Mouse (Mus musculus): ENCODE results near the gene B3gnt9. TPM values are rescaled to one million over a fixed set of nuclear protein-coding genes. Genes with fewer than 3 reads are reported as not detected.
A peak's percentile ranks its signal among the peaks of the same experiment; 100 is the strongest.

The B3gnt9 gene
- polyA plus RNA-seq, 1 experiment from 2014 or later = 2.4 TPM

DNA sequence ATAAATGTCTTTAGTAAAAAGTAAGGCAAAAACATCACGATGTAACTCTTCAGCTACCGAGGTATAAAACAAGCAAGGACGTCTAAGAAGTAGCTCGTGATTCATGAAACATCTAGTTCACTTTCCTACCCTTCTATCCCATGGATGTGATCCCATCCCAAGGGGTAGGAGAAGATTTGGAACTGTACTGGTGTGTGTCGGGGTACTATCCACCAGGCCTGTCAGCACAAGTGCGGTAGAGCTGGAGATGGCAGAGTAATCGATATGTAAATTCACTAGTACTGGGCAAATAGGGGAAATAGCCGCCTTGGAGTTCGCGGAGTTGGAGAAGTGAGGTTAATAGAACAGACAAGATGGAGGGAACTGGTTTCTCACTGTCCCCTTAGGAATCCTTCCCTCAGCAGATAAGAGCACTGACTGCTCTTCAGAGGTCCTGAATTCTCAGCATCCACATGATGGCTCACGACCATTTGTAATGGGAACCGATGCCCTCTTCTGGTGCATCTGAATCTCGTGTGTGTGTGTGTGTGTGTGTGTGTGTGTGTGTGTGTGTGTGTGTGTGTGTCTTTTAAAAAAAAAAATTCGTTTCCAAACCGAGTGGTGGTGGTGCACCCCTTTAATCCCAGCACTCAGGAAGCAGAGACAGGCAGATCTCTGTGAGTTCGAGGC, 8.4 kb upstream of the B3gnt9 start:
- Histone ChIP-seq H3K9me3 (replicated peaks) (peaks cover 7% of the 10 kb centered on the region), H3K27ac (replicated peaks) (no peak overlapping the region), H3K36me3 (no peaks in the 10 kb centered on the region), H3K27me3 (ENCODE audit: low read depth, poor library complexity, severe bottlenecking) (peaks cover 100% of the 10 kb centered on the region), H3K4me3 (peak overlapping the region; percentile 62), H3K4me1 (peaks cover 37% of the 10 kb centered on the region)
- DNase-seq (ENCODE audit: low spot score) = no peak
- 38% methylated on average over 16 of the region's 16 CpGs for WGBS

DNA sequence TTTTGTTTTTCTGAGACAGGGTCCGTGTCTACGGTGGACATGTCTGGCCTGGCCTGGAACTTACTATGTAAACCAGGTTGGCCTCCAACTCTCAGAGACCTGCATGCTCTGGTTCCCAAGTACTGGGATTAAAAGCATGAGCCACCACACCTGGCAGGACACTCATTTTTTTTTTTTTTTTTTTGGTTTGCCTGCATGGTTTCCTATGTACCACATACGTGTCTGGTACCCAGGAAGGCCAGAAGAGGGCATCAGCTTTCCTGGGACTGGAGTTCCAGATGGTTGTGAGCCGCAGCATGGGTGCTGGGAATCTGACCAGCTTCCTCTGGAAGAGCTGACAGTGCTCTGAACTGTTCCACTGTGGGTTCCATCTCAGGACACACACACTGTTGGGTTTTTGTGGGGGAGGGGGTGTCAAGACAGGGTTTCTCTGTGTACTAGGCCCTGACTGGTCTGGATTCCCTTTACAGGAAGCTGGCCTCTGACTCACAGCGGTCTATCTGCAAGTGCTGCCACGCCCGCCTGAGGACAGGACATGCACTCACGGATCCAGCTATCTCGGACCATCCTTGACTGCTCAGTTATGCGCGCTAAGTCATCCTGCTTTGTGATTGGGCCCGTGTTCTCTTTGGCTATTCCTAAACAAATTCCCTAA, 6.5 kb upstream of the B3gnt9 start:
- H3K36me3 ChIP-seq = no peaks in the 10 kb centered on the region
- H3K27me3 ChIP-seq (ENCODE audit: low read depth, poor library complexity, severe bottlenecking) = peaks cover 100% of the 10 kb centered on the region
- H3K4me1 ChIP-seq = peaks cover 32% of the 10 kb centered on the region
- WGBS = 86% methylated on average over 12 of the region's 12 CpGs
- H3K27ac ChIP-seq (replicated peaks) = no peak overlapping the region
- no peak overlapping the region for H3K4me3 ChIP-seq
- no peak for DNase-seq (ENCODE audit: low spot score)
- peaks cover 5% of the 10 kb centered on the region for H3K9me3 ChIP-seq (replicated peaks)

DNA sequence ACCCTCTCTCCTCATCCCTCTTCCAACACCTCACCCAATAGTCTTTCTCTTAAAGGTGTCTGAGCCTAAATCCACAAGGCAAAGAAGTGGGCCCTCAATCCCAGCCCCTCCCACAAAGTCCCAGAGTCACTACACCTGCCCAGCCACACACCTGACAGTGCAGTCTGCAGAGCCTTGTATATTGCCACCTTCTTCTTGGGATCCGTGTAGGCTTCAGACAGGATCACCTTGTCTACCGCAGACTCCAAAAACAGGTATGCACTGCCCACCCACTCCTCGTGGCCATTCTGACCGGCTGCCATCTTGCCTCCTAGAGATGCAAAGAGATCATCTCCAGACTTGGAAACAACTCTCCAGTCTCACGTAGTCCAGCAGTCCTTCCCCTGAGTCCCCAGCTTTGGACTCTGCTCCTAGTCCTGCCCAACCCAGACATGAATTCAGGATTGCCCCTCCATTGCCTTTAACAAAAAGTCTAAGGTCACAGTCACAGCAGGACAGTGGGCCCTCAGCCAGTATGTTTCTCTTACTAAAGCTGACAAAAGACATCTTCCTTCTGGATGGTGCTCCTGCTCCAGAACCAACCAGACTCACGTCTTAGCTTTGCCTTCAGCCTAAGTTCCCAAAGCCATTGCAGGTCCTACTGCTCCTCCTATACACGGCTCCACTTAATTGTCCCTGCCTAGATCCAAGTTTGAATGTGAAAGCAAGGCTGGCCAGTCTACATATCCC, 5.6 kb upstream of the B3gnt9 start:
- Histone ChIP-seq H3K9me3 (replicated peaks) (no peaks in the 10 kb centered on the region), H3K27me3 (ENCODE audit: low read depth, poor library complexity, severe bottlenecking) (peaks cover 100% of the 10 kb centered on the region), H3K4me3 (no peak overlapping the region), H3K27ac (replicated peaks) (no peak overlapping the region), H3K4me1 (peaks cover 33% of the 10 kb centered on the region), H3K36me3 (no peaks in the 10 kb centered on the region)
- DNase-seq (ENCODE audit: low spot score) = no peak
- 63% methylated on average over 7 of the region's 7 CpGs for WGBS

DNA sequence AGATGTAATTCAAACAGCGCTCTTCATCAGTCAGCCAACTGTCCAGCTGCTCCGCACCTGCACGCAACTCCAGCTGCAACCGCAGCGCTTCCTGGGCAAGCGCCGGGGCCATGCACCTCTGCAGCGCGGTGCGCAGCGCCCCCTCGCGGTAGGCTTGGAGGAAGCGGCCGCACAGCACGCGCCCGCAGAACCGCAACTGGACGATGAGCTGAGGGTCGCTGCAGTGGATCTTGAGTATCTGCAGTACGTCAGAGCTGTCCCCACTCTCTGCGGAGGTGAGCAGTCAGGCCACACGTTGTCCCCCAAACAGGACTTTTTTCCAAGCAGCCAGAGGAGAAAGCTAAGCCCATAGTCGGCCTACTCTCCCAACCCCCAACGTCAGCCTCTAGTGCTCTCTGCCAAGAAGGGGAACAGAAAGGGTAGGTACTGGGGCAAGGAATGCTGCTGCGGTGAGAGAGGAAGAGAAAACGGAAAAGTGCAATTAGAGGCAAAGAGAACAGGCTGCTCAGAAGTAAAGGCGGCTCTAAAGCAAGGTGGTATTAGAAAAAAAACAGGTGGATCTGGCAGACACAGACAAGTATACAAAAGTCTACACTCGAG, 4.9 kb upstream of the B3gnt9 start:
- Histone ChIP-seq H3K9me3 (replicated peaks) (no peaks in the 10 kb centered on the region), H3K27ac (replicated peaks) (no peak overlapping the region), H3K4me1 (peaks cover 37% of the 10 kb centered on the region), H3K4me3 (peak overlapping the region; percentile 51), H3K36me3 (no peaks in the 10 kb centered on the region), H3K27me3 (ENCODE audit: low read depth, poor library complexity, severe bottlenecking) (peaks cover 100% of the 10 kb centered on the region)
- peak; percentile 86 for DNase-seq (ENCODE audit: low spot score)
- 4% methylated on average over 30 of the region's 30 CpGs for WGBS

DNA sequence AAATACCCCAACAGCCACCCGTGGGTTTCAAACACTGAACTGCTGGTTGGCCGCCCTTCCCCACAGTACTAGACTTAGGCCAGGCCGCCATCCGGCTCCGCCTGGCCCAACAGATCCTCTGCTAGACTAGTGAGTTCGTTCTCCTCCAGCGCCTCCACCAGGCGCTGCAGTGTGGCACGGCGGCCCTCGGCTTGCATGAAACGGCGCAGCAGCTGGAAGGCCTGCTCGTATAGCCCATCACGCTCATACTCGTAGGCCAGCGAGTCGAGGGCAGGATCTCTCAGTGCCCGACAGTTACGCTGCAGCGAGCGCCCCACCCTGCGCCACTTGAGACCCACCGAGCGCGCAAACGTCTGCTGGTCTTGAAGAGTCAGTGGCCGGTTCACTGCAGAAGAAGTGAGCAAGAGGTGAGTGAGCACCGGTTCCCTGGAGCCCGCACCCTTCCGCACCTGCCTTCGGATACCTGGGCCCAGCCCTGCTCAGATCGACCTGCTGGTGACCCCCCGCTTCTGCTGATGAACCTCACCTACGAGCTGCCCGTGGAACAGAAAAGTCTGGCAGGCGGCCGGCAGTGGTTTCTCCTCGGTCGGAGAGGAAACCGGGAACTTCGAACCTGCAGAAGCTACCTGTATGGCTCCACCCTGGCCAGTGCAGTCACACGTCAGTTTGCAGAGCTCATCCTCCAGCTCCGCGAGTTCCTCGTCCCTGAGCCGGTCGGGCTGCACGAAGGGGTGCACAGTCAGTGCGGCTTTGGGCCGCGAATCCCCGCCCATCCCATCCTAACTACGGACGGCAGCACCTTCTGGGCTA, 4.2 kb upstream of the B3gnt9 start:
- H3K27ac ChIP-seq (replicated peaks) = no peak overlapping the region
- DNase-seq (ENCODE audit: low spot score) = peak; percentile 69
- peaks cover 36% of the 10 kb centered on the region for H3K4me1 ChIP-seq
- WGBS = 1% methylated on average over 55 of the region's 55 CpGs
- peaks cover 97% of the 10 kb centered on the region for H3K27me3 ChIP-seq (ENCODE audit: low read depth, poor library complexity, severe bottlenecking)
- H3K36me3 ChIP-seq = no peaks in the 10 kb centered on the region
- H3K9me3 ChIP-seq (replicated peaks) = no peaks in the 10 kb centered on the region
- H3K4me3 ChIP-seq = peak overlapping the region; percentile 51

DNA sequence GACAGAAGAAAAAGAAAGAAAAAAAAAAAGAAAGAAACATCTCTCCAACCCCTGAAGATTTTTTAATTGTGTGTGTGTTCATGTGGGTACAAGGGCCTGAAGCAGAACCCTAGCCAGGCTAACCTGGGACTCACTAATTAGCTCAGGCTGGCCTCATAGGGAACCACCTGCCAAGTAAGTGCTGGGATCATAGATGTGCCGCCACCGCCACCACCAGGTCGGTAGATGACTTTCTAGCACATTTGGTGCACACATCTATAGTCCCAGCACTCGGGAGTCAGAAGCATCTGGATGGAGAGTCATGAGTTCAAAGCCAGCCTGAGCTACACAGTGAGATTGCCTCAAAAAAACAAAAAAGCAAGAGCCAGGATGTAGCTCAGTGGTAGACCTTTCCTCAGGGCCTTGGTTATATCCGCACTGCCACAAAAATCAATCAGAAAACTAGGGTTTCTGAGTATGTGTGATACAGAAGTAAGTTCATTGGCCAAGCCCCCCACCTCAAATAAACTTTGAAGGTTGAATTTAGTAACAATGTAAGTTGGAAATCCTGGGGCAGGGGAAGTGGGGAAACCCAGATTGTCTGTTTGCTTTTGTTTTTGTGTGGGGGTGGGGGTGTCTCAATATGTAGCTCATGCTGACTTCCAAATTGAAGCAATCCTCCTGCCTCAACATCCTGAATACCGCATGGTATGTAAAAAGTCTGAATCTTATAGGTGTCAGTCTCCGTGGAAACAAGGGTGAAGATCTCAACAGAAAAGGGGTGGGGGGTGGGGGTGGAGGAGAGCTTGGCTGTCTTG, 2.6 kb upstream of the B3gnt9 start:
- peaks cover 81% of the 10 kb centered on the region for H3K27me3 ChIP-seq (ENCODE audit: low read depth, poor library complexity, severe bottlenecking)
- no peak overlapping the region for H3K27ac ChIP-seq (replicated peaks)
- H3K4me1 ChIP-seq = peaks cover 39% of the 10 kb centered on the region
- peaks cover 9% of the 10 kb centered on the region for H3K36me3 ChIP-seq
- WGBS = 70% methylated on average over 7 of the region's 7 CpGs
- no peaks in the 10 kb centered on the region for H3K9me3 ChIP-seq (replicated peaks)
- no peak for DNase-seq (ENCODE audit: low spot score)
- no peak overlapping the region for H3K4me3 ChIP-seq

DNA sequence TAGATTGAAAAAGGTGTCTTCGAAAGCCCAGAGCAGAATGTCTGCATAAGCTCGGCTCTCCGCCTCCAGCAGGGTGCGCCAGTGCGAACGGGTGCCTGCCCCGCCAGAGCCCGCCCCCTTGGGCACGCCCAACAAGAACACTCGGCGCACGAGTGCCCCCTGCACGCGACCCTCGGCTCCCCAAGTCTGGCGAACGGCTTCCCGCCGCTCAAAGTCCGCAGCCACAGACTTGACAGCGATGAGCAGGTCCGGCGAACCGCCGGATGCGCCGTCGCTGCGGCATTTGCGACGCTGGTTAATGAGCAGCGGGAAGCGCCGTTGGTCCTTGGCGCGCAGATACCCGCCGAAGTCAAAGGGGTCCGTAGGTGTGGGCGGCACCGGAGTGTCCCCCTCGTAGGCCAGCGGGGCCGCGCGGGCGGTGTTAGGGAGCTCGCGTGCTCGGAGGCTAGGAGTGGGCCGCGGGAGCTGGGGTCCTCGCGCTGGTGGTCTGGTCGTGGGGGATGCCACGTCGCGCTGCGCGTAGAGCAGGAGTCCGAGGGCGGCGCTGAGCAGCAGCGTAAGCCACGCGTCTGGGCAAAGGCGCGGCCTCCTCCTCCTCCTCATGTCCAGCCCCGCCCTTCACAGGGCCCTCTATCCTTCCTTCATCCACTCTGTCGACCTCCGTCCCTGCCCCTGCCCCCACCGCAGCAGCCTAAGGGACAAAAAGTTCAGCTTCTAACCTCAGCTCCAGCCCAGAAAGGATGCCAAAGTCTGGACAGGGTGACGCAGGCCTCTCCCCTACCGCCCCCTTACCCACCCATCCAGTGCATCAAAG, 594 bp downstream of the B3gnt9 start:
- H3K9me3 ChIP-seq (replicated peaks) = no peaks in the 10 kb centered on the region
- H3K4me1 ChIP-seq = peaks cover 33% of the 10 kb centered on the region
- under 1% methylated on average over 74 of the region's 74 CpGs for WGBS
- peak overlapping the region; percentile 76 for H3K4me3 ChIP-seq
- peak; percentile 90 for DNase-seq (ENCODE audit: low spot score)
- peak overlapping the region; percentile 83 for H3K27ac ChIP-seq (replicated peaks)
- peaks cover 41% of the 10 kb centered on the region for H3K36me3 ChIP-seq
- H3K27me3 ChIP-seq (ENCODE audit: low read depth, poor library complexity, severe bottlenecking) = peaks cover 49% of the 10 kb centered on the region

DNA sequence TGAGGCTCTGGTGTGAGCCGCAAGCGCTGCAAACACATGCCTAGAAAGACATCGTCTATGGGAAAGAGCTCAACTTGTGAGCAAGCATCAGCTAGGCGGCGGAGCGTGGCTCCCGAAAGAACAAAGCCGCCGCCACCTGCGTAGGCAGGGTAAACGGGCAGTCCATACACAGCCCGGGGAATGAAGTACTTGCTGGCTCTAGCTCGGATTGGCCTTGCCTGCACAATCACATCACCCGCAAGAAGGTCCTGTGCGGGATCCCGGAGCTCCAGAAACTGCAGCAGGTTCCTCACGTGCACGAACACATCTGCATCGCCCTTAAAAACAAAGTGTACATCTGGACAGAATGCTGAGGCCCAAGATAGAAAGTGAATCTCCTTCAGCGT, 1.2 kb downstream of the B3gnt9 start:
- 34% methylated on average over 20 of the region's 20 CpGs for WGBS
- H3K4me3 ChIP-seq = peak overlapping the region; percentile 76
- no peak for DNase-seq (ENCODE audit: low spot score)
- H3K36me3 ChIP-seq = peaks cover 47% of the 10 kb centered on the region
- peaks cover 27% of the 10 kb centered on the region for H3K4me1 ChIP-seq
- no peaks in the 10 kb centered on the region for H3K9me3 ChIP-seq (replicated peaks)
- peaks cover 43% of the 10 kb centered on the region for H3K27me3 ChIP-seq (ENCODE audit: low read depth, poor library complexity, severe bottlenecking)
- peak overlapping the region; percentile 83; the same call in 1 of the 2 replicates for H3K27ac ChIP-seq (replicated peaks)

DNA sequence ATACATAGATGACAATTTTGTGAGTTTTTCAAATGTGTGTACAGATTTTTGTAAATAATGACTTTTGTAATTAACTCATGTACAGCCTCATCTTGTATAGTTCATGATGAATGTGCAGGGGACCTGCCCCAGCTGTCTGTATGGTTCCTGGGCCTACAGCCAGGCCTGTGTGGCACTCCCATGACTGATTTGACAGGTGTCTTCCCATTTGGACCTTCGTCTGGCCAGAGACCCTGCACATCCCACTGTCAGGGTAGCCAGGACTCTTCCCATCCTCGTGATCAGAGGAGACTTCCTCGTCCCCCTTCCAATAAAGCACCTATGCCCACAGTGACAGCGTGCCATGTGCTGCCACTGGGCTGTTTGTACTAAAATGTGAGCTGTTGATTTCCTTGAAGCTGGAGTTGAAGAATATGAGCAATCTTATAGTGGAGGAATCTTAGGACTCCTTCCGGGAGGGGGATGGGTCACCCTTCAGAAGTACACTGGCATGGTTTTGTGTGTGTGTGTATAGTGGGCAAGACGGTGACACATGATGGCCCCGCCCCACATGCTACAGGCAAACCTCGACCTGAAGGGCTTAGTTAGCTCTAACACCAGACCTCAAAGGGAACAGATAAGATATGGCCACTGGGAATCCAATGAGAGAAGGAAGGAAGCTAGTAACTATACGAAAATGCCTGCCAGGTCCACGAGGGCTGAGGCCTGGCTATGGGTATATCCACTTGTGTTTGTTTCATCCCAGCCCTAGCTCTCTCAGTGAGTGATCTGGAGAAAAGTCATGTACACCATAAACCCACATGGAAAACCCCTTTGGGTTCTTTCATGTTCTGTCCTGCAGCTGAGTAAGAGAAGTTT, 2.0 kb downstream of the B3gnt9 start:
- Histone ChIP-seq H3K36me3 (peaks cover 55% of the 10 kb centered on the region), H3K4me1 (peaks cover 22% of the 10 kb centered on the region), H3K27ac (replicated peaks) (no peak overlapping the region), H3K4me3 (no peak overlapping the region), H3K9me3 (replicated peaks) (no peaks in the 10 kb centered on the region), H3K27me3 (ENCODE audit: low read depth, poor library complexity, severe bottlenecking) (peaks cover 35% of the 10 kb centered on the region)
- WGBS = 87% methylated on average over 10 of the region's 10 CpGs
- no peak for DNase-seq (ENCODE audit: low spot score)

DNA sequence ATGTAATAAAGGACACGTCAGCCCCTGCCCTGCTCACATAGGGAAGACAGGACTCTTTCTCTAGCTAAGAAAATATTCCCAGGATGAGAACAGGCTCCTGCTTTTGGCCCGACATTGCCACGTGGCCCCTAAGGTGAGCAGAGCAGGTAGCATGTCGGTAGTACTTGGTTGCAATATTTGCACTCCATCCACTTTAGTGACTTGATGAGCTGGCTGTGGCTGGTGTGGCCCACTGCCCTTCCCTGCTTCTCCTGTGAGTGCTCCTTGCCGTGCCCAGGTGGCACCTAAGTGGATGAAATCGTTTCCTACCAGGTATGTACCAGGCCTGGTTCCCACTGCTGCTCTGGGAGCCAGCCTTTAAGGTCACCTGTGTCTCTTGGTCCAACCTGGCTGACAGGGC, 3.0 kb downstream of the B3gnt9 start:
- H3K9me3 ChIP-seq (replicated peaks) = no peaks in the 10 kb centered on the region
- 89% methylated on average over 6 of the region's 6 CpGs for WGBS
- H3K27me3 ChIP-seq (ENCODE audit: low read depth, poor library complexity, severe bottlenecking) = peaks cover 25% of the 10 kb centered on the region
- no peak overlapping the region for H3K27ac ChIP-seq (replicated peaks)
- peaks cover 65% of the 10 kb centered on the region for H3K36me3 ChIP-seq
- no peak overlapping the region for H3K4me3 ChIP-seq
- no peak for DNase-seq (ENCODE audit: low spot score)
- peaks cover 22% of the 10 kb centered on the region for H3K4me1 ChIP-seq

All from midbrain, embryonic 10.5 days (tissue).